Mouse (Mus musculus) megakaryocyte, adult 5-6 weeks (primary cell): ENCODE measurements around the gene Creld2. TPM values are rescaled to one million over a fixed set of nuclear protein-coding genes. Genes with fewer than 3 reads are reported as not detected.
"Not testable (repeated sequence)": the region's sequence is repeated elsewhere in the genome, so short reads cannot be mapped to it uniquely, and the experiment has no call there.

Experiments used
- ATAC-seq: 2 replicates; pipeline ENCODE4 v1.8.0; 2016; ENCODE audit warnings: mild to moderate bottlenecking, inconsistent platforms; ENCODE audit not compliant: poor library complexity, severe bottlenecking
- total RNA-seq, 2 experiments: library from RNA; stranded (forward) in 1 of 2; stranded (reverse) in 1 of 2; fragments of 153-499, 151-499 nt in 1 of 2; fragments of 221-1000, 200-1000 nt in 1 of 2; gene quantifications; 2 replicates each; pipeline versions ENCODE4 v1.2.3 to v1.2.4; 2015 to 2017

The Creld2 gene
- total RNA-seq (2015) (21.5 and 22.2 TPM in 2 replicates), total RNA-seq (2017) (38.6 and 41.4 TPM in 2 replicates)

- peak; percentile 95 for ATAC-seq
These were observed at the start of gene Creld2, which contains the start of gene Alg12 for GRCm38 (mm10) chr15:88819026-88819905. Gene Creld2, plus strand, starts transcription at chr15:88819646. Gene Alg12, minus strand, starts transcription at chr15:88819318.

DNA sequence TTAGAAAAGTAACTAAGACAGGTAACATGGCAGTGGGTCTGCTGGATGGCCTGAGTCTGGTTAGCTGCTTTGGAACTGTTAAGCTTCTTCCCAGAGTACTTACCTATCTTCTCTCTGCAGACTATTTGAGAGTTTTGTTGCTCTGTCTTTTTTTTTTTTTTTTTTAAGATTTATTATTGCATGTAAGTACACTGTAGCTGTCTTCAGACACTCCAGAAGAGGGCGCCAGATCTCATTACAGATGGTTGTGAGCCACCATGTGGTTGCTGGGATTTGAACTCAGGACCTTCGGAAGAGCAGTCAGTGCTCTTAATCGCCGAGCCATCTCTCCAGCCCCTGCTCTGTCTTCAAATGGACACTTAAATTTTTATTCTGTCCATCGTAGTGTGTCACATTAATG lies 44.8 kb upstream of the Creld2 start:
- ATAC-seq: not testable (repeated sequence)

GRCm38 (mm10) chr15:88792140-88792850 lies 27.2 kb upstream of the Creld2 start:
- no peak for ATAC-seq

DNA sequence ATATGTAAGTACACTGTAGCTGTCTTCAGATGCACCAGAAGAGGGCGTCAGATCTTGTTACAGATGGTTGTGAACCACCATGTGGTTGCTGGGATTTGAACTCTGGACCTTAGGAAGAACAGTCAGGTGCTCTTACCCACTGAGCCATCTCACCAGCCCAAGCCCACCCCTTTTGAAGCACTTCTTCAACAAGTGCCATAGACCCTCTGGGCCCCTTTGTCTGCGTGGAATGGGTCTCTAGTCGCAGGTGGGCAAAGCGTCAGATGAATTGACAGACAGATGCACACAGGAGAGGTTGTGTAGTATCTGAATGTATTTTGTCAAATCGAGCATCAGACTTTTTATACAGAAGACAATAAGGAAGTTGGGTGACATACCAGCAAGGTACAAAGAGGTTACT lies 24.7 kb upstream of the Creld2 start:
- not testable (repeated sequence) for ATAC-seq

DNA sequence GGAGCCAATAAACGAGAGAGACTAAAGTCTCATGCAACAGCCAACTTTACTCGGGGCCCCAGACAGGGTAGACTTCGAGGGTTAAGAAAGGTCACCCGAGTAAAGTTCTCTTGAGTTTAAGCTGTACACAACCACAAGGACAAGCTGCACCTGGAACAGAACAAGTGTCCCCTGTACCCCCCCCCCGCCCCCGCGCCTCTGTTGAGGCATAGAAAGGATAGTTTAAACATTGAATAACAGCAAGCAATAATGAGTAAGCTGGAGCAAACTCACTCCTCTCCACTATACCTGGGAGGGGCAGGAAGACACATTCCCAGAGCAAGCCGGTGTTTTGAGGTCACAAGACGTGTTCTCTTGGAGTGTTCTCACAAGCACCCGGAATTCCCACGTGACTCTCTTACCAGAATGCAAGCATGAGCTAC lies 19.5 kb upstream of the Creld2 start:
- ATAC-seq: no peak

DNA sequence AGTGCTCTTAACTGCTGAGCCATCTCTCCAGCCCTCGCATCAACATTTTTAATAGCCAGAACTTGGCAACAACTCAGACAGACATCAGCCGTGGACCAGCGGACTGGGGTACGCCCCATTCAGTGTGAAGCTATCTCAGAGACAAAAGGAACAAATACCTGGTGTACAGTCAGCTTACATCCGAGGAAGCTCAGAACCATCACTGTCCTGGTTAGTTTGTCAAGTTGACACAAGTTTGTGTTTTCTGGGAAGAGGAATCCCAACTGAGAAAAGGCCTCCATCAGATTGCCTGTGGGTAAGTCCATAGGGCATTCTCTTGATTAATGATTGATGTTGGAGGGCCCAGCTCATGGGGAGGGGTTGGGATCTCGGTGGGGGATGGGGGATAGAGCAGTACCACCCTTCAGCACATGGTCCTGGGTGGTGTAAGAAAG lies 18.5 kb upstream of the Creld2 start:
- no peak for ATAC-seq

GRCm38 (mm10) chr15:88801903-88802302 lies 17.5 kb upstream of the Creld2 start:
- ATAC-seq: no peak

DNA sequence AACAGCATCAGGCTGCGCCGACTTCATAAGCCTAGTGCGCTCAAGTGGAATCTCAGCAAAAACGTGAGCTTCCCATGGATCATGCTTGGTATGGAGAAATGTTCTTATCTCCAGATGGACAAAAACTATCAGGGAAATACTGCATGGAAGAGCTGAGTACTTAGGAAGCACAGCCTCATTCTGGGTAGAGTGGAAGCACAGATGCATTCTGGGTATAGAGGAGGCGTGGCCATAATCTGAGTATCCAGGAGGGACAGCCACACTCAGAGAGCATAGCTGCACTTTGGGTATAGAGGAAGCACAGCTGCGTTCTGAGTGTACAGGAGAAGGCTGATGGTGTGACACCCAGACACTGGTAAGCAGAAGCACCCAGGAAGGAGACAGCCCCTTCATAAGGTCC lies 17.1 kb upstream of the Creld2 start:
- no peak for ATAC-seq

DNA sequence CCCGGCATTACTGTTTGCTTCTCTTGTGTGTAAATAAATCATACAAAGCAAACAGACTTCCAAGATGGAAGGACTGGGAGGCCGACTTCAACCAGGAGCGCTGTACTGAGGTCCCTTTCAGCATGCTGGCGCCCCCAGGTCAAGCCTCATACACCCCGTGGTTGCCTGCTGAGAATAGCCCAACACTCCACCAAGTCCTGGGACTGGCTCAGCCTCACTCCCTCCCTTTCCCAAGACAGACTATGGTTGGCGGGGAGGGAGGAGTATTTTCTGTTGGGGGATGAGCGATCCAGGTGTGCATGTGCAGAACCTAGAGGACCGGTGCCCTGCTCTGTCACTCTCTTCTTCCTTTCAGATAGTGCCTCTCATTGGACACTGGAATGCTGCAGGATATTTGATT lies 11.3 kb upstream of the Creld2 start:
- no peak for ATAC-seq

DNA sequence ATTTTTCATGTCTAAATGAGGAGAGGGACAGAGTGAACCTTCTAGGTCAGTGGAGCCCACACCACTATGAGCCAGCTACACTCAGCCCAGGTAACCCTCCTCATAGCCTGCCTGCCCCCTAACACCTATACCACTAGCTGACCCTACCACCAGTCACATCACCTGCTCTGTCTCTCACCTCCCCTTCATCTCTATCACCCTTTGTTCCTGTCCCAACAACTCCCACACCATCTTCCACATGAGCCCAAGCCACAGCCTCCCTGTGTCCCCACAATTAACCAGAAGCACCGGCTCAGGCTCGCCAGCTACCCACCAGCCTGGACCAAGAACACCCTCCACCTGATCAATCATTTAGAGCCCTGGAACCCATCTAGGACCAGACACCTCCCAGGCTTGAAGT lies 9.1 kb upstream of the Creld2 start:
- ATAC-seq: no peak

- no peak for ATAC-seq
These were observed 6.2 kb upstream of the Creld2 start for GRCm38 (mm10) chr15:88813262-88813661.

DNA sequence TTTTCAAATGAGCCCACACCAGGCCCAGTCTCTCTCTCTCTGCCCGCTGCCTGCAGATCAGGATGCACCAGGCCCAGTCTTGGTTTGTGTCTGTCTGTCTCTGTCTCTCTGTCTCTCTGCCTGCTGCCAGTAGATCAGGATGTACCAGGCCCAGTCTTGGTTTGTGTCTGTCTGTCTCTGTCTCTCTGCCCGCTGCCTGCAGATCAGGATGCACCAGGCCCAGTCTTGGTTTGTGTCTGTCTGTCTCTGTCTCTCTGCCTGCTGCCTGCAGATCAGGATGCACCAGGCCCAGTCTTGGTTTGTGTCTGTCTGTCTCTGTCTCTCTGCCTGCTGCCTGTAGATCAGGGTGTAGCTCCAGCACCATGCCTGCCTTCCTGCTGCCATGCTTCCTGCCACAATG lies 5.6 kb upstream of the Creld2 start:
- ATAC-seq: not testable (repeated sequence)

- no peak for ATAC-seq
These were observed 4.9 kb upstream of the Creld2 start for GRCm38 (mm10) chr15:88814411-88815047.

DNA sequence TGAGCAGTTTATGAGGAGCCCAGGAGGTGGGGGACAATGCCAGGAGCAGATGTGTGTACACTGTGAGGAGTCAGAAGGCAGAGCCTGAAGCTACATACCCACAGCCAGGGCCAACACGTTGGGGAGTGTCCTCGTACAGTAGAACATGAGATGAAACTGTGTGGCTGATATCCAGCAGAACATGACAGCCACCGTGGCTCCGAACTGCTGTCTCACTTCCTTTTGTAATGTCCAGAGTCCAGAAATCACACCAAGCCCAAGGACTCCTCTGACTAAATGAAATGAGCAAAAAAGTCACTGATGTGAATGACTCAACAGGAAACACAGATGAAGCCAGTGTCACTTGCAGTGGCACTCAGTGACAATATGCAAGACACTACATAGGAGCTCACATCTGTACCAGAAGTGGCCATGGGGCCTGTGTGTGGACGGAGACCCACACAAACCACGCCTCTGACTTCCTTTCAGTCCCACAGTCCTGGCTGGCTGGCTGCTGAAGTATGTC lies 4.2 kb upstream of the Creld2 start:
- no peak for ATAC-seq

DNA sequence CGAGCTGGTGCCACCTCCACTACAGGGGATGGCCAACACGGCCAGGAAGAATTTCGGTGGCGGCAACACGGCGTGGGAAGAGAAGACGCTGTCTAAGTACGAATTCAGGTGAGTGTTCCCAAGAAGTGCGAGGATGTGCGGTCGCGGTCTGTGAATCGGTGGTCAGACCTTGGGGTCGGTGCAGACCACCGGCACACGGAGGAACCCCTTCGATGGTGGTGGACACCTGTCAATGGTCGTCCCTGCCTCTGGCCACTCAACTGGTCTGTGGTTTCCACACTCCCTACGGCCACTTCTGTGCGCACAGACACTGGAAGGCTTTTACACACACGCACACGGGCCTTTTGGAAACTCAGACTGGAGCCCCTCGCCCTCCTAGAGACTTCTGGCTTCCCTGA lies 459 bp downstream of the Creld2 start:
- no peak for ATAC-seq

GRCm38 (mm10) chr15:88821403-88821802 lies 2.0 kb downstream of the Creld2 start:
- no peak for ATAC-seq

GRCm38 (mm10) chr15:88822513-88822912 lies 3.1 kb downstream of the Creld2 start:
- ATAC-seq: no peak

GRCm38 (mm10) chr15:88823376-88823775 lies 3.9 kb downstream of the Creld2 start:
- no peak for ATAC-seq

- no peak for ATAC-seq
These were observed 8.0 kb downstream of the Creld2 start for GRCm38 (mm10) chr15:88827466-88827865.

DNA sequence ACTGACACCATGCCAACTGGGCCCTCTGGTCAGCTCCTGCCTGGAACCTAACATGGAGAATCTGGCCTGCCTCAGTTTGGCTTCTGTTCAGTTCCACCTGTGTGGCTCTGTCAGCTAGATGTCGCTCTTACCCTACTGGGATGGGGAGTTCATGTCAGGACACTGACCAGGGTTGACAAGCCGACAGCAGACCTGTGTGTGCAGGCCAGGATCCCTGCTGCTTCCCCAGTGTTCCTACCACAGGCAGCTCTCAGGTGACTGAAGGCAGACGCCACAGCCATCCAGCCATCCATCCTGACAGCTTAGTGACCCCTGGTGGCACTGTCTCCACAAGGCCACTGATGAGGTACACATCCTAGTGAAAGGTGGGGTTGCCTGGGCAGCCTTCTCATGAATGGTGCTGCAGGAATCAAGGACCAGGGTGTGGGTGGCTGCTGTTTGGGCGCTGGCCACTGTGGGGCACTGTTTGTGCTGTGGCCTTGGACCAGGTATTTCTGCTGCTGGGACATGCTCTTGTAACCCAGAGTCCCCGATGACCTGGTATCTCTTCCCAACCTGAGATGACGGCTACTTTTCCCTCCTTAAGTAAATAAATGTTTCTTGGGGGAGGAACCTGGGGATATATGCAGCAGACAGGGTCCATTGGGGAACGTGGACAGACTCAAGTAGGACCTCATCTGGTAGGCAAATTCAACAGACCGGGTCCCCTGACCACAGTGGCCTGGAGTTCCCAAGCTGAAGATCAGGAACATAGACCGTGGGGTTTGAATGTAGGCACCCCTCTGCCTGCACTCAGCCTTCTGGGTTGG lies 8.7 kb downstream of the Creld2 start:
- peak; percentile 82 for ATAC-seq
